Comparison of ENCODE assay signal across 9 mouse cellular contexts in the genomic region with DNA sequence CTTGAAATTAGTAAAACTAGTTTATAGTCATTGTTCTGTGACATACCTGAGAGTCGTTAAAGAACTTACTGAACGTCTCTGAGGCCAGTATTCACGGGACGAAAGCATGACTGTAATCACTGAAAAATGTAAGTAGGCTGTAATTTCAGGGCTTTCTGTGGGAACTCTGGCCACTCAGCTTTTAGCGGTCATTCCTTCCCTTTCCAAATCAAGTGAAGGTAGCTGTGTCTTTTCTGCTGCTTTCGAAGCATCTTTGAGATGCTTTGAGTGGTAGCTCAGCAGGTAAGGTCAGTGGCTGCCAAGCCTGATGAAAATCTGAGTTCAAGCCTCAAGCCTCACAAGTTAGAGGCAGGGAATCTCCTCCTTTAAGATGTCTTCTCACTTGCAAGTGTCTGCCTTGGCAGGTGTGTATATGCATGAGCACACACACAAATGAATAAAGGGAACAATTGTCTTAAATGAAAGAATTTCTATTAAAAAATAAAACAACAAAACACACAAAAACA. TPM values are rescaled to one million over a fixed set of nuclear protein-coding genes. Genes with fewer than 3 reads are reported as not detected.
A peak's percentile ranks its signal among the peaks of the same experiment; 100 is the strongest.
DNase-seq lines count a peak whose midpoint lies in the region; ATAC-seq and TF ChIP-seq lines count a peak whose summit lies in the region.
"Had no signal": no experiment of that assay in that cellular context is flagged by ENCODE, and none has a peak within 500 bp of the region (broad histone marks: within the 10 kb centered on the region; RNA-seq: fewer than 3 reads in every experiment).

No protein-coding gene starts in this region.

- peak overlapping the region; percentile 31; the same call in 1 of the 2 replicates for H3K4me3 ChIP-seq in lung, postnatal 0 days (ENCODE audit: low read depth, low read length)
- H3K4me3 ChIP-seq in embryonic facial prominence, embryonic 15.5 days (replicated peaks), result peak overlapping the region; percentile 20
- no peak overlapping the region for H3K4me3 ChIP-seq in intestine, embryonic 15.5 days (replicated peaks)
- H3K4me3 ChIP-seq: midbrain, embryonic 12.5 days had no signal

- no peaks in the 10 kb centered on the region for H3K9me3 ChIP-seq in lung, postnatal 0 days (ENCODE audit: low read length)
- no peaks in the 10 kb centered on the region for H3K9me3 ChIP-seq in embryonic facial prominence, embryonic 15.5 days (replicated peaks)
- H3K9me3 ChIP-seq in intestine, embryonic 15.5 days, result no peaks in the 10 kb centered on the region
- H3K9me3 ChIP-seq: midbrain, embryonic 12.5 days had no signal

- peak overlapping the region; percentile 52 for H3K4me2 ChIP-seq in lung, postnatal 0 days (replicated peaks; ENCODE audit: low read depth, low read length)
- peak overlapping the region; percentile 34 for H3K4me2 ChIP-seq in embryonic facial prominence, embryonic 15.5 days (replicated peaks)
- peak overlapping the region; percentile 17; the same call in 1 of the 2 replicates for H3K4me2 ChIP-seq in intestine, embryonic 15.5 days (replicated peaks)
- H3K4me2 ChIP-seq: midbrain, embryonic 12.5 days had no signal

- no peaks in the 10 kb centered on the region for H3K27me3 ChIP-seq in lung, postnatal 0 days (replicated peaks; ENCODE audit: insufficient read depth, low read length)
- no peaks in the 10 kb centered on the region for H3K27me3 ChIP-seq in embryonic facial prominence, embryonic 15.5 days
- H3K27me3 ChIP-seq in intestine, embryonic 15.5 days (replicated peaks), result no peaks in the 10 kb centered on the region
- H3K27me3 ChIP-seq in splenic B cell, adult 2 months (ENCODE audit: control insufficient read depth, insufficient read depth, low read length, poor library complexity, severe bottlenecking), result no peaks in the 10 kb centered on the region
- H3K27me3 ChIP-seq: midbrain, embryonic 12.5 days had no signal

- 40% methylated on average over 6 of the region's 6 CpGs for WGBS in lung, postnatal 0 days
- 28% methylated on average over 6 of the region's 6 CpGs for WGBS in embryonic facial prominence, embryonic 15.5 days
- WGBS in intestine, embryonic 15.5 days, result 33% methylated on average over 6 of the region's 6 CpGs

- no peaks in the 10 kb centered on the region for H3K36me3 ChIP-seq in lung, postnatal 0 days (ENCODE audit: insufficient read depth, low read length)
- no peaks in the 10 kb centered on the region for H3K36me3 ChIP-seq in embryonic facial prominence, embryonic 15.5 days
- H3K36me3 ChIP-seq in intestine, embryonic 15.5 days, result no peaks in the 10 kb centered on the region
- no peaks in the 10 kb centered on the region for H3K36me3 ChIP-seq in splenic B cell, adult 2 months (ENCODE audit: control insufficient read depth, insufficient read depth, low read length, poor library complexity, severe bottlenecking)
- H3K36me3 ChIP-seq: midbrain, embryonic 12.5 days had no signal

- no peak for TF ChIP-seq EP300 in lung, postnatal 0 days (IDR thresholded peaks at IDR 0.05)

- peak overlapping the region; percentile 16; the same call in 1 of the 2 replicates for H3K9ac ChIP-seq in lung, postnatal 0 days (replicated peaks; ENCODE audit: low read depth)
- no peak overlapping the region for H3K9ac ChIP-seq in embryonic facial prominence, embryonic 15.5 days
- H3K9ac ChIP-seq in intestine, embryonic 15.5 days, result no peak overlapping the region
- H3K9ac ChIP-seq: midbrain, embryonic 12.5 days had no signal

- peak overlapping the region; percentile 82 for H3K27ac ChIP-seq in lung, postnatal 0 days (ENCODE audit: low read length)
- peak overlapping the region; percentile 72 for H3K27ac ChIP-seq in embryonic facial prominence, embryonic 15.5 days (replicated peaks)
- H3K27ac ChIP-seq in intestine, embryonic 15.5 days, result no peak overlapping the region
- H3K27ac ChIP-seq: midbrain, embryonic 12.5 days had no signal

- no peak for TF ChIP-seq CTCF in lung, postnatal 0 days (IDR thresholded peaks at IDR 0.05)

- no peak for DNase-seq in lung, postnatal 0 days (ENCODE audit: low spot score)
- DNase-seq in lung, postnatal 25 days (ENCODE audit: low spot score), result no peak
- DNase-seq in splenic B cell, adult 2 months (ENCODE audit: low read depth, low spot score), result peak; percentile 6
- no peak for DNase-seq in thymus, postnatal 0 days (ENCODE audit: low spot score)
- DNase-seq in gastrocnemius, adult 8-10 months (ENCODE audit: low spot score in 2 of 2), result no peak
- DNase-seq: kidney, adult 11 months had no signal

- no peak; the same call in 1 of the 2 replicates for ATAC-seq in lung, postnatal 0 days
- ATAC-seq in embryonic facial prominence, embryonic 15.5 days (ENCODE audit: insufficient number of reproducible peaks, low FRiP score, low TSS enrichment, low read depth), result no peak
- peak; percentile 11; the same call in 1 of the 2 replicates for ATAC-seq in intestine, embryonic 15.5 days

- H3K4me1 ChIP-seq in lung, postnatal 0 days (ENCODE audit: insufficient read depth, low read depth, low read length), result no peaks in the 10 kb centered on the region
- H3K4me1 ChIP-seq in embryonic facial prominence, embryonic 15.5 days, result no peaks in the 10 kb centered on the region
- H3K4me1 ChIP-seq in intestine, embryonic 15.5 days (replicated peaks), result 0 out of 2 replicates have a peak, but pooled peaks cover 3% of the 10 kb centered on the region
- H3K4me1 ChIP-seq: midbrain, embryonic 12.5 days had no signal

RNA-seq across cellular contexts. Expression of gene Tlr4, which starts 0.8 kb away (rescaled TPM):
- polyA plus RNA-seq in lung, postnatal 0 days (2015; fragmentation: Nextera tagmentation; extraction: Ambion mirVana), result 3.4 and 4.0 TPM in 2 replicates
- 1.7 and 2.3 TPM in 2 replicates for polyA plus RNA-seq in embryonic facial prominence, embryonic 15.5 days (2015; fragmentation: Nextera tagmentation; extraction: Ambion mirVana)
- 1.2 TPM in 2 replicates for polyA plus RNA-seq in intestine, embryonic 15.5 days (2015; fragmentation: Nextera tagmentation; extraction: Ambion mirVana)
- polyA plus RNA-seq in thymus, postnatal 0 days (2015; fragmentation: Nextera tagmentation; extraction: Ambion mirVana), result 1.6 and 1.8 TPM in 2 replicates
- total RNA-seq in gastrocnemius, adult 8-10 months (2022), result 1 to 10 TPM; 3.0 to 7.6 (median 4.3) TPM
